Mouse (Mus musculus) MEL (cell line): Measurements from ENCODE around the gene Usf3. TPM values are rescaled to one million over a fixed set of nuclear protein-coding genes. Genes with fewer than 3 reads are reported as not detected.

Experiments
- DNase-seq: peaks from one replicate; pipeline ENCODE4 v3.0.0; 2011; ENCODE audit warnings: low read depth, low spot score
- H3K27ac ChIP-seq: 2 replicates; pipeline ENCODE4 v1.5.1; 2012; ENCODE audit warnings: low read depth, mild to moderate bottlenecking, control low read depth, low read length, moderate library complexity; ENCODE audit not compliant: control insufficient read depth
- H3K27me3 ChIP-seq, 2 experiments: fragments of 150-350 bp in 1 of 2; sonication (generic) in 1 of 2; 2 replicates each; pipeline ENCODE4 v1.6.1; 2012; ENCODE audit warnings: low read length in 2 of 2, mild to moderate bottlenecking in 2 of 2, improper control_type of control experiment in 1 of 2, moderate library complexity in 1 of 2; ENCODE audit not compliant: insufficient read depth in 2 of 2, control insufficient read depth in 1 of 2
- H3K36me3 ChIP-seq, 2 experiments: 2 replicates each; pipeline ENCODE4 v1.6.1; 2012 to 2014; ENCODE audit warnings: low read length in 2 of 2, improper control_type of control experiment in 1 of 2, inconsistent platforms in 1 of 2, mild to moderate bottlenecking in 1 of 2; ENCODE audit not compliant: insufficient read depth in 2 of 2, control insufficient read depth in 1 of 2
- H3K4me1 ChIP-seq, 2 experiments: fragments of 150-350 bp in 1 of 2; sonication (generic) in 1 of 2; 2 replicates each; pipeline ENCODE4 v1.6.1; 2012; ENCODE audit warnings: low read length in 2 of 2, improper control_type of control experiment in 1 of 2, mild to moderate bottlenecking in 1 of 2; ENCODE audit not compliant: insufficient read depth in 2 of 2, control insufficient read depth in 1 of 2
- H3K4me3 ChIP-seq, 2 experiments: fragments of 150-350 bp in 1 of 2; sonication (generic) in 1 of 2; 2 replicates each; pipeline ENCODE4 v1.5.1; 2012; ENCODE audit warnings: low read depth in 2 of 2, low read length in 2 of 2, mild to moderate bottlenecking in 2 of 2, moderate library complexity in 2 of 2, control low read depth in 1 of 2, improper control_type of control experiment in 1 of 2; ENCODE audit not compliant: control insufficient read depth in 1 of 2, insufficient read depth in 1 of 2
- H3K79me2 ChIP-seq: 2 replicates; pipeline ENCODE4 v1.6.1; 2012; ENCODE audit warnings: mild to moderate bottlenecking, low read length, moderate library complexity; ENCODE audit not compliant: control insufficient read depth, poor library complexity, insufficient read depth
- H3K9ac ChIP-seq: 2 replicates; pipeline ENCODE4 v1.6.1; 2012; ENCODE audit warnings: low read depth, mild to moderate bottlenecking, control low read depth, low read length, moderate library complexity; ENCODE audit not compliant: control insufficient read depth, poor library complexity, severe bottlenecking
- H3K9me3 ChIP-seq: fragments of 150-350 bp; sonication (generic); replicated peaks from 2 replicates; pipeline ENCODE4 v1.6.1; 2012; ENCODE audit warnings: mild to moderate bottlenecking, low read length, improper control_type of control experiment, moderate library complexity; ENCODE audit not compliant: insufficient read depth
- CHD2 ChIP-seq: IDR thresholded peaks from 2 replicates; pipeline ENCODE4 v1.6.1; 2011; ENCODE audit warnings: low read length, improper control_type of control experiment
- CTCF ChIP-seq, 3 experiments: IDR thresholded peaks in 2 of 3; conservative IDR thresholded peaks in 1 of 3; 2 replicates each; pipeline ENCODE4 v1.5.1; 2011 to 2012; ENCODE audit warnings: low read length in 3 of 3, low read depth in 2 of 3, mild to moderate bottlenecking in 2 of 3, improper control_type of control experiment in 1 of 3, inconsistent platforms in 1 of 3, mixed read lengths in 1 of 3, moderate library complexity in 1 of 3; ENCODE audit not compliant: control insufficient read depth in 1 of 3, insufficient read depth in 1 of 3, poor library complexity in 1 of 3, severe bottlenecking in 1 of 3
- E2F4 ChIP-seq: IDR thresholded peaks from 2 replicates; pipeline ENCODE4 v1.6.1; 2011; ENCODE audit warnings: low read depth, low read length, improper control_type of control experiment, borderline replicate concordance
- ELF1 ChIP-seq: IDR thresholded peaks from 2 replicates; pipeline ENCODE4 v1.6.1; 2014; ENCODE audit warnings: low read depth, mild to moderate bottlenecking, inconsistent platforms, low read length, improper control_type of control experiment, moderate library complexity
- EP300 ChIP-seq, 2 experiments: IDR thresholded peaks; 2 replicates each; pipeline ENCODE4 v1.6.1; 2011; ENCODE audit warnings: improper control_type of control experiment in 2 of 2, low read length in 2 of 2, low read depth in 1 of 2, mild to moderate bottlenecking in 1 of 2
- GABPA ChIP-seq: IDR thresholded peaks from 2 replicates; pipeline ENCODE4 v1.6.1; 2012; ENCODE audit warnings: low read depth, mild to moderate bottlenecking, inconsistent platforms, low read length, improper control_type of control experiment, moderate library complexity
- GATA1 ChIP-seq: IDR thresholded peaks from 2 replicates; pipeline ENCODE4 v1.6.1; 2011; ENCODE audit warnings: low read depth, low read length, improper control_type of control experiment
- HCFC1 ChIP-seq: IDR thresholded peaks from 2 replicates; pipeline ENCODE4 v1.6.1; 2012; ENCODE audit warnings: low read depth, mild to moderate bottlenecking, inconsistent platforms, low read length, improper control_type of control experiment, moderate library complexity
- JUND ChIP-seq: IDR thresholded peaks from 2 replicates; pipeline ENCODE4 v1.6.1; 2011; ENCODE audit warnings: low read depth, mild to moderate bottlenecking, improper control_type of control experiment, low read length
- MAFK ChIP-seq: IDR thresholded peaks from 2 replicates; pipeline ENCODE4 v1.6.1; 2011; ENCODE audit warnings: low read depth, mild to moderate bottlenecking, low read length, improper control_type of control experiment, borderline replicate concordance
- MAX ChIP-seq: IDR thresholded peaks from 2 replicates; pipeline ENCODE4 v1.6.1; 2011; ENCODE audit warnings: low read length, improper control_type of control experiment
- MAZ ChIP-seq: IDR thresholded peaks from 2 replicates; pipeline ENCODE4 v1.6.1; 2012; ENCODE audit warnings: low read depth, mild to moderate bottlenecking, inconsistent platforms, low read length, improper control_type of control experiment
- MEF2A ChIP-seq: IDR thresholded peaks from 2 replicates; pipeline ENCODE4 v1.6.1; 2014; ENCODE audit warnings: low read depth, mild to moderate bottlenecking, inconsistent platforms, low read length, improper control_type of control experiment; ENCODE audit not compliant: poor library complexity, insufficient replicate concordance, severe bottlenecking; ENCODE audit errors: extremely low read depth
- MXI1 ChIP-seq: IDR thresholded peaks from 2 replicates; pipeline ENCODE4 v1.6.1; 2011; ENCODE audit warnings: mild to moderate bottlenecking, low read depth, low read length, improper control_type of control experiment
- MYB ChIP-seq: IDR thresholded peaks from 2 replicates; pipeline ENCODE4 v1.6.1; 2011; ENCODE audit warnings: mild to moderate bottlenecking, low read depth, low read length, improper control_type of control experiment
- MYC ChIP-seq: IDR thresholded peaks from 2 replicates; pipeline ENCODE4 v1.6.1; 2011; ENCODE audit warnings: low read depth, mild to moderate bottlenecking, low read length, improper control_type of control experiment, moderate library complexity
- NRF1 ChIP-seq: IDR thresholded peaks from 2 replicates; pipeline ENCODE4 v1.6.1; 2014; ENCODE audit warnings: low read depth, mild to moderate bottlenecking, inconsistent platforms, low read length, improper control_type of control experiment, moderate library complexity; ENCODE audit not compliant: poor library complexity, insufficient read depth, severe bottlenecking
- POLR2A ChIP-seq, 2 experiments: IDR thresholded peaks; 2 replicates each; pipeline ENCODE4 v1.6.1; 2011 to 2012; ENCODE audit warnings: low read length in 2 of 2, mild to moderate bottlenecking in 2 of 2, control low read depth in 1 of 2, improper control_type of control experiment in 1 of 2, low read depth in 1 of 2, moderate library complexity in 1 of 2; ENCODE audit not compliant: control insufficient read depth in 1 of 2, insufficient read depth in 1 of 2, poor library complexity in 1 of 2
- POLR2AphosphoS2 ChIP-seq: IDR thresholded peaks from 2 replicates; pipeline ENCODE4 v1.6.1; 2011; ENCODE audit warnings: low read length, improper control_type of control experiment
- POLR2AphosphoS5 ChIP-seq: IDR thresholded peaks from 2 replicates; pipeline ENCODE4 v1.6.1; 2012; ENCODE audit warnings: low read depth, borderline replicate concordance, mild to moderate bottlenecking, inconsistent platforms, low read length, moderate library complexity, mixed read lengths
- RAD21 ChIP-seq: IDR thresholded peaks from 2 replicates; pipeline ENCODE4 v1.6.1; 2011; ENCODE audit warnings: mild to moderate bottlenecking, low read depth, low read length, improper control_type of control experiment
- RCOR1 ChIP-seq: IDR thresholded peaks from 2 replicates; pipeline ENCODE4 v1.6.1; 2012; ENCODE audit warnings: low read depth, mild to moderate bottlenecking, inconsistent platforms, low read length, improper control_type of control experiment
- SIN3A ChIP-seq: IDR thresholded peaks from 2 replicates; pipeline ENCODE4 v1.6.1; 2012; ENCODE audit warnings: low read length, improper control_type of control experiment, inconsistent platforms
- SMC3 ChIP-seq: IDR thresholded peaks from 2 replicates; pipeline ENCODE4 v1.6.1; 2011; ENCODE audit warnings: low read depth, low read length, improper control_type of control experiment
- TAL1 ChIP-seq: IDR thresholded peaks from 2 replicates; pipeline ENCODE4 v1.6.1; 2012; ENCODE audit warnings: mild to moderate bottlenecking, inconsistent platforms, low read length, moderate library complexity, mixed read lengths
- TBP ChIP-seq: IDR thresholded peaks from 2 replicates; pipeline ENCODE4 v1.8.0; 2011; ENCODE audit warnings: low read depth, low read length, improper control_type of control experiment
- USF1 ChIP-seq: IDR thresholded peaks from 2 replicates; pipeline ENCODE4 v1.6.1; 2014; ENCODE audit warnings: low read depth, mild to moderate bottlenecking, inconsistent platforms, low read length, improper control_type of control experiment, moderate library complexity
- USF2 ChIP-seq, 2 experiments: IDR thresholded peaks; 2 replicates each; pipeline ENCODE4 v1.6.1; 2011 to 2012; ENCODE audit warnings: improper control_type of control experiment in 2 of 2, low read length in 2 of 2, borderline replicate concordance in 1 of 2, inconsistent platforms in 1 of 2, low read depth in 1 of 2, mild to moderate bottlenecking in 1 of 2; ENCODE audit not compliant: insufficient read depth in 1 of 2
- ZKSCAN1 ChIP-seq: IDR thresholded peaks from 2 replicates; pipeline ENCODE4 v1.6.1; 2012; ENCODE audit warnings: low read depth, mild to moderate bottlenecking, inconsistent platforms, low read length, improper control_type of control experiment, moderate library complexity
- ZNF384 ChIP-seq: IDR thresholded peaks from 2 replicates; pipeline ENCODE4 v1.6.1; 2012; ENCODE audit warnings: low read depth, mild to moderate bottlenecking, inconsistent platforms, low read length, improper control_type of control experiment
- polyA plus RNA-seq, 2 experiments: library from polyadenylated mRNA; stranded (reverse) in 1 of 2; unstranded in 1 of 2; fragments of >175 nt in 1 of 2; fragments of >200 nt in 1 of 2; gene quantifications; 2 replicates each; pipeline versions ENCODE4 v1.2.1 to v1.2.4; 2012; ENCODE audit warnings: low replicate concordance in 2 of 2, low read depth in 1 of 2; ENCODE audit not compliant: insufficient read length in 2 of 2, insufficient read depth in 1 of 2, missing spikeins in 1 of 2
- total RNA-seq: library from RNA; depleted of rRNA; stranded (reverse); fragments of 300-350 nt; gene quantifications from 2 replicates; pipeline ENCODE4 v1.2.3, GENCODE M21; 2012

Gene Usf3
- total and polyA plus RNA-seq, 3 experiments, result 3.4 to 89.6 (median 11.0) TPM

DNA sequence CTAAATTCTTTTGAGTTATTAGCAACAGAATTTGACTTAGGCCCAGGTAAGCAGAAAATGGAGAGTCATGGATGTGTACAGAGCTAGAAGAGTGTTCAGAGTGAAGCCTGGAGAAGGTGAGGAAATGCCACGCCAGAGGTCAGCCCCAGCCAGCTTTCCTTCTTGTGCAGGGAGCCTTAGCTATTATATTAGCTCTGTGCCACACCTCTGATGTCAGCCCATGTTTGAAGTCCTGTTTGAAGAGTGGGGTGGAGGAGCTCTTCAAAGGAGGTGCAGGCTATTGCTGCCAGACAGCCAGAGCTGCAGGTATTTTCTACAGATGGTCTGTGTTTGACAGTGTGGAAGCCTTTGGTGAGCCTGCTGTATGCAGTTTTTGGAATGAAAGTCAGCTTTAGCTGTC is 5.5 kb downstream of the Usf3 start:
- no peaks in the 10 kb centered on the region for H3K27me3 ChIP-seq
- H3K36me3 ChIP-seq, result peaks cover 0 to 30% of the 10 kb centered on the region in 2 experiments; a peak in 2 of 4 replicates
- no peak for DNase-seq
- no peak for TF ChIP-seq POLR2AphosphoS5
- no peak for TF ChIP-seq HCFC1
- TF ChIP-seq MYC, result no peak
- no peak for TF ChIP-seq MYB
- no peak for TF ChIP-seq GABPA
- no peak for TF ChIP-seq CHD2
- no peak for TF ChIP-seq MXI1
- TF ChIP-seq SMC3, result no peak
- TF ChIP-seq NRF1, result no peak
- TF ChIP-seq ZKSCAN1, result no peak
- TF ChIP-seq MAZ, result no peak
- TF ChIP-seq MAFK, result no peak
- no peak for TF ChIP-seq EP300 (IDR thresholded peaks at IDR 0.05; ENCODE audit: low read depth in 1 of 2, low read length in 2 of 2)
- no peak for TF ChIP-seq JUND
- no peak for TF ChIP-seq POLR2AphosphoS2
- TF ChIP-seq ELF1, result no peak
- TF ChIP-seq MAX, result no peak
- no peak for TF ChIP-seq USF1
- no peak overlapping the region for H3K27ac ChIP-seq
- H3K4me3 ChIP-seq, result no peak overlapping the region
- H3K9ac ChIP-seq, result no peak overlapping the region
- peaks cover 20% of the 10 kb centered on the region for H3K79me2 ChIP-seq
- peaks cover 17 to 24% of the 10 kb centered on the region in 2 experiments for H3K4me1 ChIP-seq
- H3K9me3 ChIP-seq, result no peaks in the 10 kb centered on the region

- DNase-seq, result no peak
- Histone ChIP-seq H3K4me3 (no peak overlapping the region), H3K9ac (no peak overlapping the region), H3K9me3 (no peaks in the 10 kb centered on the region), H3K4me1 (peaks cover 2 to 3% of the 10 kb centered on the region in 2 experiments; a peak in 2 of 4 replicates), H3K79me2 (peaks cover 1% of the 10 kb centered on the region; the same call in 1 of the 2 replicates), H3K36me3 (peaks cover 0 to 3% of the 10 kb centered on the region in 2 experiments; a peak in 3 of 4 replicates), H3K27ac (no peak overlapping the region), H3K27me3 (no peaks in the 10 kb centered on the region)
- no peak for TF ChIP-seq MAX
- TF ChIP-seq TAL1, result no peak
- no peak for TF ChIP-seq ZNF384
- TF ChIP-seq POLR2A (IDR thresholded peaks at IDR 0.05; ENCODE audit: control insufficient read depth in 1 of 2, insufficient read depth in 1 of 2, low read depth in 1 of 2, low read length in 2 of 2, poor library complexity in 1 of 2), result no peak
- TF ChIP-seq MEF2A, result no peak
- TF ChIP-seq GATA1, result no peak
- no peak for TF ChIP-seq CTCF (IDR thresholded peaks at IDR 0.05 in 2 of 3, conservative IDR thresholded peaks at IDR 0.05 in 1 of 3; ENCODE audit: control insufficient read depth in 1 of 3, insufficient read depth in 1 of 3, low read depth in 2 of 3, low read length in 3 of 3, poor library complexity in 1 of 3, severe bottlenecking in 1 of 3)
- no peak for TF ChIP-seq RCOR1
- no peak for TF ChIP-seq HCFC1
- TF ChIP-seq TBP, result no peak
- TF ChIP-seq USF2 (IDR thresholded peaks at IDR 0.05; ENCODE audit: borderline replicate concordance in 1 of 2, insufficient read depth in 1 of 2, low read depth in 1 of 2, low read length in 2 of 2), result no peak
- no peak for TF ChIP-seq MYC
- no peak for TF ChIP-seq E2F4
- no peak for TF ChIP-seq ZKSCAN1
- no peak for TF ChIP-seq SIN3A
- TF ChIP-seq JUND, result no peak
- no peak for TF ChIP-seq EP300 (IDR thresholded peaks at IDR 0.05; ENCODE audit: low read depth in 1 of 2, low read length in 2 of 2)
- no peak for TF ChIP-seq RAD21
Observed at GRCm38 (mm10) chr16:44182597-44182996, 9.6 kb downstream of the Usf3 start.
